Mouse (Mus musculus) frontal cortex, postnatal 36 days (tissue): ENCODE measurements around the gene Olfr631.
"Not testable (repeated sequence)": the region's sequence is repeated elsewhere in the genome, so short reads cannot be mapped to it uniquely, and the experiment has no call there.

Experiments
- DNase-seq, 2 experiments: peaks; one replicate each; pipeline ENCODE4 v3.0.0; 2022; ENCODE audit warnings: low spot score in 2 of 2

The Olfr631 gene

DNA sequence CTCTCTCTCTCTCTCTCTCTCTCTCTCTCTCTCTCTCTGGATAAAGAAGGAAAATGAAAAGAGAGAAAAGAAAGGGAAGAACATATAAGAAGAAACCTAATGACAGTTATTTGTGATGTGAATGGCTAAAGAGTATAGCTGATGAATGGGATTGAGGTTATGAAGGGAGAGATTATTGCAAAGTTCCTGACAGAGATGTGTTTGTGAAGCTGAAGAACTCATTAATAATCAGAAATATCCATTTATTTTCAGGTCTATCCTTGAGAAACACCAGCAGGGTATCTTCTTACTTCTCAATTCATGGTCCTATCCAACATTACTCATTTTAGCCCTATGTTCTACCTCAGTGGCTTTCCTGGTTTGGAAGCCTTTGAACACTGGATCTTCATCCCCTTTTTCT is at the start of gene Olfr631:
TSS of gene Olfr631 (plus strand) at position 301 of the 400 bp plus-strand sequence.
- no peak for DNase-seq

DNA sequence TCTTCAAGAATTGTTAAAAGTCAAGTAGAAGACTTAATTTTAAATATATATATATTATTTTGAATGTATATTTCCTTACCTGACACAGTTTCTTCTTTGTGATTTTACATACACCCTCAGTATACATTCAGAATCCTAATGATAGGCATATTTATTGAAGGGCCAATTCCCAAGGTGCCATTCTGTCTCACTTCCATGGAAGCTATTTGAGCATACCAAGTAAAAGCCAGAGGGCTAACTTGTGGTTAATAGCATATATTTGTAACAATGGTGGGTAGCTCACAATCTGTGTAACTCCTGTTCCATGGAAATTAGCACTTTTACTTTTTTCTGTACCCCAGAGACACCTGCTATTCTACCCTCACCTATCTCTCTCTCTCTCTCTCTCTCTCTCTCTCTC is 42.5 kb upstream of the Olfr631 start, which contains the start of gene Olfr66:
TSS of gene Olfr66 (minus strand) at position 101 of the 400 bp plus-strand sequence.
- DNase-seq, result no peak

DNA sequence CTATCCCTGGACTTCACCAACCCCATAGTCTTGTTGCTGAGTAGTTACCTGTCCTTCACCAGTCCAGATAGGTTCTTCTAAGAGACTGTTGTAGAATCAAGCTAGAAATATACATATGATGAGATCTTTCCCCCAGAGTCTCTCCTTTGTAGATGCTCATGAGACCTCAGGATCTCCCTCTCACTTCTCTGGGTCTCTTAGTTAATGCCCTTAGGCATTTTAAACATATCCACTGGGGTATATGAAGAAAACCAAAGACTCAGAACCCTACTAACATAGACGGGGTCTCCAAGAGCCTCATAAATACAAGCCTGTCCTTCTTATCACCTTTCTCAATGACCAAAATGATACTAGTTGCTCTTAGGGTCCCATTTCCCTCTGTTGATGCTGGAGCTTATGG is 34.2 kb upstream of the Olfr631 start, which contains the start of gene Olfr64:
TSS of gene Olfr64 (minus strand) at position 101 of the 400 bp plus-strand sequence.
- no peak for DNase-seq

DNA sequence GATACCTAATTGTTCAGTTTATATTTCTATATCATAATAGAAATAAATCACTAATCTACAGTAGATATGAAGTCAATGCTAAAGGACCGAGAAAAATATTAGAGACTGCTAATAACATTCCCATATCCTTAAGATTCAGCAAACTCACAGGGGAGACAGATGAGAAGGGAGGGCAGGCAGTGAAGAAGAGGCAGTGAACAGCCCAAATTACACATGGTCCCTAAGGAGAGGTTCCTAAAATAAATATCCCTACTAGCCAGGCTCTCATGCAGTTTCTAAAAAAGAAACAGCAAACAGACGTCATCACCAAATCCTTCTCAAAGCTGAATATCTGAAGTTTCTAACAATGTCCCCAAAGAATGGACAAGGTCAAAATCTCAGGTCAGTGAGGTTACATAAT is 25.4 kb upstream of the Olfr631 start, which contains the start of gene Olfr65:
TSS of gene Olfr65 (plus strand) at position 301 of the 400 bp plus-strand sequence.
- DNase-seq, result no peak

DNA sequence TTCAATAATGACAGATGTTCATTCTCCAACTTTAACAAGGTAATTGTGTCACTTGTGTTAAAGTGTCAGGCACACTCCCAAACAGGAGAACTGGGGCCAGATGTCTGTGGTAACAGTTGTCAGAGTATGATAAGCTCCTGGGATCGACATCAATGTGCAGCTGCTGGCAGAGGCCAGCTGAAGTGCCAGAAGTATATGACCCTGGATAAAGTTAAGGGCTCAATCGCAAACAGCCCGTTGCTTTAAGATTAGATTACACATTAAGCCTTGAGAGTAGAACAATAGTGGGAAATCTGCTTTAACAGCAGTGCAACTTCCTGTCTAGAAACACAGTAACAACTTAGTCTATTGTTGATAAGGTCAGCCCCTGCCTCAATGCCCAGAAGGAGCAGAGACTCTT is 18.6 kb upstream of the Olfr631 start:
- no peak for DNase-seq

DNA sequence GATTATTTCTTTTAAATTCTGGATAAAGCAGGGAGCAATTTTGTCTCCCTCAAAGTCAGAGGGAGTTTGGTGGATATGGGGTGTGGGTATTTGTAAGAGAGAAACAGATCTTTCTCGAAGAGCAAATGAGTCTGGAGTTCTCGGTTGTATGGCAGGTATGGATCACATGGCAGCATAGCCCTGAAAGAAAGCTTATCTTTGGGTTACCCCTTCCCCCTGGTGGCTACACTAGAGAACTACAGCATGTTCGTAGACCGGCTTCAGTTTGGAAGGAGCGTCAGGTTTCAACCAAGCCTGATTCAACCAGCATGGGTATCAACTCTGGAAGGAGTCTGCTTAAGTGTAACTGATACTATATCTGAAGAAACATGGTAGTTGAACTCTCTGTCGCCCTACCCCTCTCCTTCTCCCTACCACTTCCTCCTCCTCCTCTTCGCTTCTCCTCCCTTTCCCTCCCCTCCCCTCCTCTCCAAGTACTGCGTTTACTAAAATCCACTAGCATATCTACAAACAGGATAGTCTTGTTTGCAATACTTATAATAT is 15.6 kb upstream of the Olfr631 start:
- no peak for DNase-seq

DNA sequence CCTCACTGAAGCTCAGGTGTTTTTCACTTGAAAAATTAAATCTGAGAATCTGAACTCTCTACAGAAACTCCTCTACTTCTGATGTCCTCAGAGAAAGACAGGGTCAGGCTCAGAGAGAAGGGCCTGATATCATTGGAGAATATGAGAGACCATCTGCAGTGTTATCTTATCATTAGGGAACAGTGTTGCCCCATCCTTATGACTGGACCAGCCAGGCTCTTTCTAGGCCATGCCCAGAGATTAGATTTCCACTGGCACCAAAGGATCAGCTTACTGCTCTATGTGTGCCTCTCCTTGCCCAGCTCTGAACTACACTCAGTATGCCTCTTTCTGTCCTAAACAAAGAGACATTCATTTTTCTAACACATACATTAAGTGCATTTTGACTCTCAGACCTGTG is 13.3 kb upstream of the Olfr631 start:
- DNase-seq, result no peak

DNA sequence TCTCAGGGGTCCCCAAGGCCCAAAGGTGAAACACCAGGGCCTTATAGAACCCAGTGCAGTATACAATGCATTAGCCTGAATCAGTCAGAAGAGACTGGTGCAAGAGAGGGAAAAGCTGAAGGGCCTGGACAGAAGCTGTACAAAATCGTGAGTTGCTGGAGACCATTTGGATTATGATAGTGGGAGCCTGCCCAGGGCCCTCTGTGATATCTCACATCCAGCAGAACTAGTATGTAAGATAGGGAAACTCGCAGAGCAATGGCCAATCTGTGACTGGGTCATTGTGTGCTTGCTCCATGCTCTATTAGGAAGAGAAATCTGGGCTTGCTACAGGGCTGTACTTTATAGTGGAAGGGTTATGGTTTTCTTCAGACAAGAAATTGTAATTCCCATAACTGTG is 5.6 kb downstream of the Olfr631 start, which contains the start of gene Olfr632:
TSS of gene Olfr632 (plus strand) at position 84 of the 400 bp plus-strand sequence.
- no peak for DNase-seq

DNA sequence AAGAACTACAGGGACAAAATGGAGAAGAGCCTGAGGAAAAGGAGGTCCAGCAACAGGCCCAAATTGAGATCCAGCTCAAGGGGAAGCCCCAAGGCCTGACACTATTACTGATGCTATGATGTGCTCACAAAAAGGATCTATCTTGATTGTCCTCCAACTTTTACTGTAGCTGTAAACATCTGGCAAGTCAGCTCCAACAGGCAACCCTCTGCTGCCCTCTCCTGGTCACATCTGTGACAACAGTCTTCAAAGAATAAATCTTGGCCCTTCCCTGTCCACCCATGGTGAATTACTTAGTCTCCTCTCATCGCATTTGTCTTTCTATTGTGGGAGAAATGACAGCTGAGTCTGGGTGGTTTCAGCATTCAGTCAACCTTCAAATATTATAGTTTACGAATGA is 14.1 kb downstream of the Olfr631 start:
- DNase-seq, result peak; percentile 1 to 11

DNA sequence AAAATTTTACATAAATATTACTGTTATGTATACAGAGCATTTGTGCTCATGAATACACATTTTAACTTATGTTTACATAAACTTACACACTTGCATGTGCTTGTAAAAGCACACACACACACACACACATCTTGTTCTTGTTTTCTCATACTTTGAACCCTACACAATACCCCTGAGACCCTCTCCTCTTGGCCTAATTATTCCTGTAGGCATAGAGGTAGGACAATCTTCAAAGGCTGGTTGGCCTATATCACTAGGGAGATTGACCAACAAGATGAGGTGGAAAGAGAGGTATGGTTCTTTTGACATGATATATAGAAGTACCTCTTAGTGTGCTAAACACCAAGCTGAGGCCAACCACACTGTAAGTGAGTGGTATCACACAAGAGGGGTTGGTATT is 15.5 kb downstream of the Olfr631 start, which contains the start of gene Olfr633:
TSS of gene Olfr633 (plus strand) at position 301 of the 400 bp plus-strand sequence.
- DNase-seq, result no peak

DNA sequence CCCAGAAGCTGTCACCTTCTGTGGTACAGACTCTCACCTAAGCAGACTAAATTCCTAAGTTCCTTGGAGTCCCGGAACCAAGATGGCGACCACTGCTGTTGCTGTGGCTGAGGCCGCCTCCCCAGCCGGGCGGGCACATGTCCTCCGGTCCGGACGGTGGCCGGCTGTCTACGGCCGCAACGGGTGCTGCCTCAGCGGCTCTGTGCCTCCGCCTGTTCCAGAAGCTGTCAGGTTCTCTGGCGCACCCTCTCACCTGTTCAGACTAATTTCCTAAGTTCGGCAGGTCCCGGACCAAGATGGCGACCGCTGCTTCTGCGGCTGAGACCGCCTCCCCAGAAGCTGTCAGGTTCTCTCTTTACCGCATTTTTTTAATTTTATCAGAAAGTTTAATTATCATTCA is 38.2 kb downstream of the Olfr631 start:
- not testable (repeated sequence) for DNase-seq

DNA sequence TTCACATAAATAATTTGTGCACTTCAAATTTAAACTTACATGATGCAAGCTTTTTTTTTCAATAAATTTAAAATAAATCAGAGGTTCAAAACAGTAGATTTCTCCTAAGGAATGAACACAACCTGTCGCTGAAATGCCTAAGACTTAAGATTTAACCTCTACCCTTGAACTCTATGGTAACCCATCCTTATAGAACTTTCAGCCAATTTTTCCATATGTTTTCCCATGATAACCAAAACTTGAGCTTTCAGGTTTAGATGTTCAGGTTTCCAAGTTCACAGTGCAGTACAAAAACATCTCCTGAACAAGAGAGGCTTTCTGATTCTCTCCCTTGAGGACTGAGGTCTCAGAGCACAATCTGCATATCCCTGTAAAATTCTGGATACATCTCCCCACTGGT is 42.2 kb downstream of the Olfr631 start, which contains the start of gene Olfr635:
TSS of gene Olfr635 (plus strand) at position 301 of the 400 bp plus-strand sequence.
- no peak for DNase-seq

DNA sequence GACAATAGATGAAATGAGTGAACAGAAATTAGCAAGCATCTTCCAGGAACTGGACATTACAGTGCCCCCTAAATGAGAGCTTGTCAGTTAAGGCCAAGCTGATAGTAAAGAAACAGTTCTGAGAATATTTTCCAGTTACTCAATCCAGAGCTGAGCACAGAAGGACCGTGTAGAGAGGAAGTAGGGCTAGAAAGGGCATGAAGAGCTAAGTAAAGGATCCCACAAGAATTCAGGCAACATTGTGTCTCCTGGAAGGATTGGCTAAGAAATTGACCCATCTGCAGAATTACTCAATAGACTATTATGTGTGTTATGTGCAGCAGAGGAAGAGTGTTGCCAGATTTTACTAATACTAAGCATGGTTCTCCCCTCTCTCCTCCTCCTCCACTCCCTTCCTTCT is 43.2 kb downstream of the Olfr631 start:
- no peak for DNase-seq
